Mouse (Mus musculus): ENCODE measurements at regions not wholly inside any gene's neighbourhood (a gene's known extent, or its start where the extent isn't known, plus 50 kb on each side); places are given as distances from the start of the nearest gene placed in this dataset.

DNA sequence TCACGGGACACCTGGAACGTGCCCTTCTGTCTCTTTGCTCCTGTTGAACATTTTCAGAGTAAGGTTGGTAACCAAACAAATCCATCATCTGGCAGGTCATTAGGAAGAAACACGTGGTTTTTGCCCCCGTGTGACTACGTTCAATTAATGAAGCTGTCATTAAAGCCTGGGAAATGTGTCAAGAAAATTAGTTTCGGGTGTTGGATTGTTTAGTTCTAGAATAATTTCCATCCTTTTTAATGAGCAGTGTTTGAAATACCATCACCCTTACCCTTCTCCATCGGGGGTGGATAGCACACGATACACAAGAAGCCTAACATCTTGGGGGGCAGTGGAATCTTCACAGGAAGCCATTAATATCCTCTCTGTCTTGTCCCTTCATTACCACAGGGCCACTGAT lies 107.7 kb downstream of the Far1 start:
- DNase-seq = no peak

DNA sequence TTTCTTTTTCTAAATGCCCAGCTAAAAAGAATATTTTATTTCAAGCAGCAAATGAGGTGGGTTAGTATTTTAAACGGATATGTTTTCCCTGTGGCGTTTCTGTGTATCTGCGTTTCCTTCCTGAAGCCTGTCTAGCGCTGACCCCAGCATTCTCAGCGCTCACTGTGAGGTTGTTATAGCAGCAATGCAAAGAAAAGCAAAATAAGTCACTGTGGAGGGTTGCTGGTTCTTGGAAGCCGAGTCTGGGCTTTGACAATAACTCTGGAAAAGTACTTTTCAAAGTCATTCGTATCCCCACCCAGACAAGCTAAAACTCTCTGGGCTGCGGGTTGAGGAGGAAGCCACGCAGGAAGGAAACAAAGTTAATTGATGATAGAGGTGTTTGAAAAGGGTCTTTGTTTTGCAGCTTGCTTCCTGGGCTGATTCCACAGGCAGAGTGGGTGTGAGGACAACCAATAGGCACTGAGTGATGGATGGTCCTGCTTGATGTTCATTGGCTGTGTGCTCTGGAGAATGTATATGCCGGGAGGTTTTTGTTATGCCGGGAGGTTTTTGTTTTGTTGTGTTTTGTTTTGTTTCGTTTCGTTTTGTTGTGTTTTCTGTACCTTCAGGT lies 108.4 kb downstream of the Far1 start:
- no peak for DNase-seq

- no peak for DNase-seq
Observed at GRCm38 (mm10) chr7:113623296-113623695, 109.7 kb downstream of the Far1 start.

- no peak for DNase-seq
Observed at GRCm38 (mm10) chr7:113623962-113624361, 110.3 kb downstream of the Far1 start.

DNA sequence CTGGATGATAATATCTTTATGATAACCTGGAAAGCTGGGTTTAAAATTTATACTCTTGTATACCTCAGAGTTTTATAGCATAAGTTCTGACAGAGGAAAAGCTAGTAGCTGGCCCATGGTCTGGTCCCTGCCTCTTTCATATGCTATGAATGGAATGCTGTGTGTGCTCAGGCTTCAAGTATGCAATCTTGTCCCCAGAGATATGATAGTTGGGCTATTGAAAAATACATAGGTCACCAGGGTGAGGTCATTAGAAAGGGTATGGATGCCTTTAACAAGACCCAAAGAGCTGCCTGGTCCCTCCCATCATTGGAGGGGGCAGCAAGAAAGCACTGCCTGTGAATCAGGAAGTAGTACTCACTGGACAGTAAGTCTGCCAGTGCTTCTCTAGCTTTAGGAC lies 113.1 kb downstream of the Far1 start:
- no peak for DNase-seq

GRCm38 (mm10) chr7:113637011-113637600 lies 123.5 kb downstream of the Far1 start:
- DNase-seq = no peak

- no peak for DNase-seq
Observed at GRCm38 (mm10) chr7:113638098-113638497, 124.5 kb downstream of the Far1 start.

GRCm38 (mm10) chr7:113642540-113642939 lies 123.3 kb upstream of the Spon1 start:
- DNase-seq = no peak

GRCm38 (mm10) chr7:113650631-113651030 lies 115.2 kb upstream of the Spon1 start:
- no peak for DNase-seq

DNA sequence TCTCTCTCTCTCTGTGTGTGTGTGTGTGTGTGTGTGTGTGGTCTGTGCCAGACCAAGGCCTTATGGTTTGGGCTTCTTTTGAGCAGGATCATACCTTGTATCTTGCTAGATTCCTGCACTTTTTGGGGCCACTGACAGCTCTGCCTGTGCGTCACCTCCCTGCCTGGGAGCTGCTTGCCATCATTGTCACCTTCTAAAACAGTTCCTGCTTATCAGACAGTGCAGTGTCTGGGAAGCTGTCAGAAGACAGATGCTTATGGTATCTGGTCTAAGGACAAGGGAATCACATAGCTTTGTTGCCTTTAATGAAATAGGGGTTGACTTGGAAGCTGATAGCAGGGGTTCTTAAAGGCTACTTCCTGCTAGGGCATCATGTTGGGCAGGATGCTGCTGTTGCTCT lies 114.1 kb upstream of the Spon1 start:
- no peak for DNase-seq

GRCm38 (mm10) chr7:113653130-113653529 lies 112.7 kb upstream of the Spon1 start:
- peak; percentile 38 for DNase-seq

DNA sequence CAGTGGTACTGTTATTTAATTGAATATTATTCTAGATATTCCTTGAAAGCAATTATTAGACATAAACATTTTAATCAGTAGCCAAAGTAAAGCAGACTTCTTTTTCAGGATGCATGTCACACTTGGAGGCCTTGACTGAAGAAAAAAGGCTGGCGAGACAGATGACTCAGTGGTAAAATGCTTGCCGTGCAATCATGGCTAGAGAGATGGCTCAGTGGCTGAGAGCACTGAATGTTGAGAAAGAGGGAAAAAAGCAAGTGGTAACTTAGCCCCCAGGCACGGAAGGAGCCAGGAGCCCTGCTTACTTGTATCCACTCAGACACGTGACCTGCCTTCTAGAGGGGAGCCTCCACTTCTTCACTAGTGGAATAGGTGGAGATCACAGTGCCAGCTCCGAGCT lies 110.5 kb upstream of the Spon1 start:
- DNase-seq = no peak

GRCm38 (mm10) chr7:113672779-113673595 lies 92.8 kb upstream of the Spon1 start:
- DNase-seq = no peak

GRCm38 (mm10) chr7:113673596-113673956 lies 92.2 kb upstream of the Spon1 start:
- DNase-seq = no peak

GRCm38 (mm10) chr7:113682271-113682670 lies 83.5 kb upstream of the Spon1 start:
- no peak for DNase-seq

- DNase-seq = no peak
Observed at GRCm38 (mm10) chr7:113685349-113685748, 80.4 kb upstream of the Spon1 start.

- DNase-seq = no peak
Observed at GRCm38 (mm10) chr7:113686527-113686926, 79.3 kb upstream of the Spon1 start.

GRCm38 (mm10) chr7:113687566-113687965 lies 78.2 kb upstream of the Spon1 start:
- no peak for DNase-seq

DNA sequence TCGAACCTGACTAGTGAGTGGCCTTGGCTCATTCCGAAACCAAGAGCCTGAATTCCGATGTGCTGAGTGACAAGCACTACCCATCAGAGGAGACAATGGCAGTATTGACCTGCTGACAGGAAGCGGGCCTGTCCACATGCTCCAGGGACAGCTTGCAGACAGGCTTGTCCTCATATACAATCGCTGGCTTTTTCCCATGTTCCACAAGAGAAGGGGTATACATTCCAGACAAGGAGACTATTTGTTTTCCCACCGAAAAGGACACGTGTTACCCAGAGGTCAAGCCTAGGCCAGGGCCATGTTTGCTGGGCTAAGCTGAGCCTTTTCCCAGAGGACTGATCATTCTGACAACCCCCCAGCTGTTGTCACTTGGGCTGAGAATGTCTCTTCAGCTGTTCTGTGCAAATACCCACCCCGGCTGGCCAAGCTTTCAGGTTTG lies 77.5 kb upstream of the Spon1 start:
- no peak for DNase-seq

DNA sequence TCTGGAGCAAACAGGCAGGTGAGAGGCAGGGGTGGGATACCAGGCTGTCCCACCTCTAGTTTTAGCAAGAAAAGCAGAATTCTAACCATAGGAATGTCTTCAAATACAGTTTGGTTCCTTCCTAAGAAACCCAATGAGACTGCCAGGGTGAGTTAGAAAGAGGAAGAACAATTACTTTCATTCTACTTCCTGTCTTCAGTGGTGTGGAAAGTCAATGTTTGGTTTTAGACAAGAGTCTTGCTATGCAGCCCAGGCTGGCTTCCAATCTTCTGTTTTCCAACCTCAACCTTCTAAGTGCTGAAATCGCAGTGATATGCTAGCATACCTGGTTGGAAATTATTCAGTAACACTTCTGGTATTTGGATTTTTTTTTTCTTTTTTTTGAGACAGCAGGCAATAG lies 77.1 kb upstream of the Spon1 start:
- no peak for DNase-seq

DNA sequence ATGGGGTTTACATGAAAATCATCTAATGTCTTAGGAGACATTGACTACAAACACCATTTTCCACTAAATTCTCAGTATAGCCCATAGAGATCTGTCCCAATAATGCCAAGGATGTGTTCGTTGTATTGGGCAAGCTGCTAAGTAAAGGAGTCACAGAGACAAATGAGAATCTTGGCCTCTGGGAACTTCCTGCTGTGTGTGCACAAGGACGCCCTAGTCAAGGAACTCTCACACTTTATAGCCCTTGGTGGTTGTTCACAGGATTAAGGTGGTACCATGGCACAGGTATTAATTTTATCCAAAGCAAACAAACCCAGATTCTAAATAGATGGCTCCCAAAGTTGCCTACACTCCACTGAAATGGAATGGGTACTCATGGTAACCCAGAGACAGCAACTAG lies 76.7 kb upstream of the Spon1 start:
- DNase-seq = no peak

DNA sequence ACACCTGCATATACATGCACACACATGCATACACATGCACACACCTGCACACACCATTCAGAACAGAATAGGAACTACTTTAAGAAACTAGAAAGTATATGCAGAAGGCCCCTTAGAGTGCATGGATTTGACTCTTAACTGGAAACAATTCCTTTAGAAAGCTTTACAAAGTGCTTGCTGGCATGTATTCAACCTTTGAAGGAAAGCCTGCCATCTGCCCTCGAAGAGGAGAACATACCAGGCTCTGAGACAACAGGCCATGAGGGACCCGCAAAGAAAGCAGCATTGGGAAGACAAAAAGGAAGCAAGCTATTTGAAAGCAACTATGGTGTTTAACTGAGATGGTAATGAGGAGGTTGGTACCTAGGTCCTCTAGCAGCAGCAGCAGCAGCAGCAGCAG lies 74.0 kb upstream of the Spon1 start:
- DNase-seq = no peak

GRCm38 (mm10) chr7:113693526-113693925 lies 72.3 kb upstream of the Spon1 start:
- no peak for DNase-seq

- DNase-seq = no peak
Observed at GRCm38 (mm10) chr7:113694466-113694865, 71.3 kb upstream of the Spon1 start.
